Mouse (Mus musculus) CH12.LX (cell line): ENCODE measurements around the gene Them7. TPM values are rescaled to one million over a fixed set of nuclear protein-coding genes. Genes with fewer than 3 reads are reported as not detected.

ENCODE experiments used
- DNase-seq: peaks from one replicate; pipeline ENCODE4 v3.0.0-alpha.2; 2013; ENCODE audit errors: extremely low read depth
- H3K27ac ChIP-seq: 2 replicates; pipeline ENCODE4 v1.5.1; 2012; ENCODE audit warnings: low read depth, mild to moderate bottlenecking, control low read depth, moderate library complexity; ENCODE audit not compliant: insufficient read depth
- H3K27me3 ChIP-seq: replicated peaks from 2 replicates; pipeline ENCODE3; 2012; ENCODE audit warnings: inconsistent platforms
- H3K36me3 ChIP-seq, 2 experiments: replicated peaks in 1 of 2; 2 replicates each; pipeline versions ENCODE3 to v1.6.1; 2012; ENCODE audit warnings: inconsistent platforms in 1 of 2, low read length in 1 of 2, mild to moderate bottlenecking in 1 of 2, mixed read lengths in 1 of 2, moderate library complexity in 1 of 2; ENCODE audit not compliant: control insufficient read depth in 1 of 2, insufficient read depth in 1 of 2
- H3K4me1 ChIP-seq, 2 experiments: 2 replicates each; pipeline ENCODE4 v1.6.1; 2012; ENCODE audit warnings: inconsistent platforms in 1 of 2, moderate library complexity in 1 of 2; ENCODE audit not compliant: insufficient read depth in 2 of 2, control insufficient read depth in 1 of 2
- H3K4me2 ChIP-seq: 2 replicates; pipeline ENCODE4 v1.6.1; 2012; ENCODE audit warnings: low read depth, mild to moderate bottlenecking, control low read depth; ENCODE audit not compliant: poor library complexity, insufficient read depth, severe bottlenecking
- H3K4me3 ChIP-seq, 3 experiments: fragments of 150-350 bp in 1 of 3; sonication (generic) in 1 of 3; replicated peaks in 1 of 3; 2 replicates each; pipeline versions ENCODE3 to v1.5.1; 2011 to 2012; ENCODE audit warnings: low read depth in 2 of 3, low read length in 2 of 3, mild to moderate bottlenecking in 2 of 3, moderate library complexity in 2 of 3, control low read depth in 1 of 3, improper control_type of control experiment in 1 of 3, inconsistent platforms in 1 of 3, mixed read lengths in 1 of 3; ENCODE audit not compliant: poor library complexity in 1 of 3
- H3K79me2 ChIP-seq: replicated peaks from 2 replicates; pipeline ENCODE4 v1.6.1; 2012; ENCODE audit warnings: mild to moderate bottlenecking, moderate library complexity; ENCODE audit not compliant: control insufficient read depth, poor library complexity, insufficient read depth, severe bottlenecking; ENCODE audit errors: extremely low read depth
- H3K9ac ChIP-seq: 2 replicates; pipeline ENCODE4 v1.6.1; 2012; ENCODE audit warnings: low read depth, mild to moderate bottlenecking, control low read depth, moderate library complexity; ENCODE audit not compliant: insufficient read depth
- H3K9me3 ChIP-seq: replicated peaks from 2 replicates; pipeline ENCODE3; 2012; ENCODE audit warnings: low read length, inconsistent platforms, mixed read lengths
- BHLHE40 ChIP-seq: IDR thresholded peaks from 2 replicates; pipeline ENCODE4 v1.6.1; 2011; ENCODE audit warnings: mild to moderate bottlenecking, low read depth, low read length, improper control_type of control experiment
- E2F4 ChIP-seq: IDR thresholded peaks from 2 replicates; pipeline ENCODE4 v1.6.1; 2011; ENCODE audit warnings: low read depth, low read length, improper control_type of control experiment; ENCODE audit not compliant: insufficient replicate concordance
- ETS1 ChIP-seq: conservative IDR thresholded peaks from 2 replicates; pipeline ENCODE4 v1.6.1; 2012; ENCODE audit warnings: low read depth, mild to moderate bottlenecking, inconsistent platforms, low read length, improper control_type of control experiment, moderate library complexity
- HCFC1 ChIP-seq: IDR thresholded peaks from 2 replicates; pipeline ENCODE4 v1.6.1; 2012; ENCODE audit warnings: low read depth, mild to moderate bottlenecking, inconsistent platforms, low read length, improper control_type of control experiment
- JUND ChIP-seq: conservative IDR thresholded peaks from 2 replicates; pipeline ENCODE4 v1.6.1; 2011; ENCODE audit warnings: low read depth, low read length, improper control_type of control experiment
- MEF2A ChIP-seq: IDR thresholded peaks from 2 replicates; pipeline ENCODE4 v1.6.1; 2014; ENCODE audit warnings: low read depth, mild to moderate bottlenecking, inconsistent platforms, low read length, improper control_type of control experiment, borderline replicate concordance
- MXI1 ChIP-seq: IDR thresholded peaks from 2 replicates; pipeline ENCODE4 v1.6.1; 2011; ENCODE audit warnings: mild to moderate bottlenecking, low read depth, low read length, improper control_type of control experiment
- NELFE ChIP-seq: IDR thresholded peaks from 2 replicates; pipeline ENCODE4 v1.6.1; 2011; ENCODE audit warnings: low read depth, low read length, improper control_type of control experiment
- POLR2AphosphoS2 ChIP-seq: IDR thresholded peaks from 2 replicates; pipeline ENCODE4 v1.6.1; 2011; ENCODE audit warnings: low read depth, low read length, improper control_type of control experiment
- RAD21 ChIP-seq: IDR thresholded peaks from 2 replicates; pipeline ENCODE4 v1.6.1; 2011; ENCODE audit warnings: low read depth, mild to moderate bottlenecking, low read length, improper control_type of control experiment, moderate library complexity
- RCOR1 ChIP-seq: conservative IDR thresholded peaks from 2 replicates; pipeline ENCODE4 v1.6.1; 2012; ENCODE audit warnings: low read depth, mild to moderate bottlenecking, inconsistent platforms, low read length, improper control_type of control experiment
- SIN3A ChIP-seq: IDR thresholded peaks from 2 replicates; pipeline ENCODE4 v1.6.1; 2012; ENCODE audit warnings: low read length, improper control_type of control experiment, inconsistent platforms
- UBTF ChIP-seq: IDR thresholded peaks from 2 replicates; pipeline ENCODE4 v1.6.1; 2012; ENCODE audit warnings: low read depth, mild to moderate bottlenecking, inconsistent platforms, low read length, improper control_type of control experiment, moderate library complexity
- USF1 ChIP-seq: IDR thresholded peaks from 2 replicates; pipeline ENCODE4 v1.6.1; 2014; ENCODE audit warnings: low read depth, mild to moderate bottlenecking, inconsistent platforms, low read length, improper control_type of control experiment
- ZC3H11A ChIP-seq: IDR thresholded peaks from 2 replicates; pipeline ENCODE4 v1.6.1; 2012; ENCODE audit warnings: low read depth, mild to moderate bottlenecking, inconsistent platforms, low read length, improper control_type of control experiment
- ZKSCAN1 ChIP-seq: IDR thresholded peaks from 2 replicates; pipeline ENCODE4 v1.6.1; 2012; ENCODE audit warnings: low read depth, inconsistent platforms, low read length, improper control_type of control experiment, borderline replicate concordance
- ZMIZ1 ChIP-seq: IDR thresholded peaks from 2 replicates; pipeline ENCODE4 v1.6.1; 2012; ENCODE audit warnings: low read depth, mild to moderate bottlenecking, inconsistent platforms, low read length, improper control_type of control experiment
- dilution Hi-C: fragments of 300-500 bp; cut with MboI; formaldehyde crosslinking; loops from 2 replicates; pipeline ENCODE4 v1.14.3; 2020; ENCODE audit warnings: low sequenced_read_pairs; ENCODE audit not compliant: extremely low pct_unique_long_range_greater_than_20kb, extremely low pct_ligation_motif_present
- in situ Hi-C: fragments of 300-500 bp; cut with MboI; formaldehyde crosslinking; loops from 3 replicates; pipeline ENCODE4 v1.14.3; 2019; ENCODE audit warnings: low sequenced_read_pairs, low pct_ligation_motif_present, low pct_unique_long_range_greater_than_20kb, mixed read lengths
- polyA plus RNA-seq: library from polyadenylated mRNA; unstranded; fragments of >175 nt; gene quantifications from 2 replicates; pipeline ENCODE4 v1.2.1, GENCODE M21; 2012; ENCODE audit warnings: low read depth; ENCODE audit not compliant: insufficient read length
- total RNA-seq, 2 experiments: library from RNA; depleted of rRNA; stranded (reverse); fragments of 300-350 nt in 1 of 2; fragments of >200 nt in 1 of 2; gene quantifications; 2 replicates each; pipeline ENCODE4 v1.2.3; 2012 to 2014

Gene Them7
- total and polyA plus RNA-seq, 3 experiments = not detected

DNA sequence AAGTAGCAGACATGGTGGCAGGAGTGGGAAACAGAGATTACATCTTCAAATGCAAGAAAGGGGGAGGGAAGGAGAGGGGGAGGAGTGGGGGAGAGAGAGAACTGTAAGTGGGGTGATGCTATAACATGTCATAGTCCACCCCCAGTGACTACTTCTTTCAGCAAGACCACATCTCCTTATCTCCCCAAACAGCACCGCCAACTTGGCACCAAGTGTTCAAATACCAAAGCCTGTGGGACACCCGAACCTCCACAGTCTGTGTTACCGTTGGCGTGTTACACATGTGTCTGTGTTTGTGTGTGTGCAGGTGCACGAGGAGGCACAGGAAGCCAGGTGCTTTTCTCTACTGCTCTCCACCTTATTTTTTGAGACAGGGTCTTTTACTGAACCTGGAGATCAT, 4.9 kb upstream of the Them7 start:
- no peak overlapping the region for H3K9ac ChIP-seq
- H3K4me1 ChIP-seq = no peaks in the 10 kb centered on the region
- no peak overlapping the region for H3K4me3 ChIP-seq
- H3K36me3 ChIP-seq = no peaks in the 10 kb centered on the region
- H3K27me3 ChIP-seq = no peaks in the 10 kb centered on the region
- H3K9me3 ChIP-seq = no peaks in the 10 kb centered on the region
- DNase-seq = no peak
- dilution Hi-C loops = no loop called here
- no peak overlapping the region for H3K4me2 ChIP-seq
- TF ChIP-seq RCOR1 = no peak
- TF ChIP-seq ZKSCAN1 = no peak
- no peak for TF ChIP-seq ZC3H11A
- H3K27ac ChIP-seq = no peak overlapping the region
- in situ Hi-C loops = no loop called here
- H3K79me2 ChIP-seq = no peaks in the 10 kb centered on the region

DNA sequence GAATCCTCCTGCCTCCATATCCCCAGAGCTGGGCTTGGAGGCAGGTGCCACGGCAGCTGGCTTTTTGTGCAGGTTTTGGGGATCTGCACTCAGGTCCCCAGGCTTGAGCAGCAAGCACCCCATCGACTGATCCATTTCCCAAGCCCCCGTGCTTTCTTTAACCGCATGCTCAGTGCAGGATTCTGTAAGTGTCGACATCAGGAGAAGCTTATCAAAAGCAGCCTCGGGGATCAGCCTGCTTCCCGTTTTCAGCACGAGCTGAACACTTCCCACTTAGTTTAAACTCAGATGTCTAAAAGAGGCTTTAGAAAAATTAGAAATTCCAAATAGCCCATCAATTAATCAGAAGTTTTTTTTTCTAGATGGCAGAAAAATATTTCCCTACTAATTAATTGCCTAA, 4.5 kb upstream of the Them7 start:
- Histone ChIP-seq H3K9me3 (no peaks in the 10 kb centered on the region), H3K4me1 (no peaks in the 10 kb centered on the region), H3K27ac (no peak overlapping the region), H3K36me3 (no peaks in the 10 kb centered on the region), H3K4me2 (no peak overlapping the region), H3K27me3 (no peaks in the 10 kb centered on the region), H3K9ac (no peak overlapping the region), H3K4me3 (no peak overlapping the region), H3K79me2 (no peaks in the 10 kb centered on the region)
- TF ChIP-seq SIN3A = no peak
- TF ChIP-seq USF1 = no peak
- TF ChIP-seq ZC3H11A = no peak
- no peak for TF ChIP-seq BHLHE40
- no peak for TF ChIP-seq MEF2A
- TF ChIP-seq ETS1 = no peak
- TF ChIP-seq MXI1 = no peak
- no peak for TF ChIP-seq NELFE
- DNase-seq = no peak
- dilution Hi-C loops (no loop called here), in situ Hi-C loops (no loop called here)

- Histone ChIP-seq H3K9ac (no peak overlapping the region), H3K4me3 (no peak overlapping the region), H3K27me3 (no peaks in the 10 kb centered on the region), H3K27ac (no peak overlapping the region), H3K4me2 (no peak overlapping the region), H3K9me3 (no peaks in the 10 kb centered on the region), H3K4me1 (no peaks in the 10 kb centered on the region), H3K36me3 (no peaks in the 10 kb centered on the region), H3K79me2 (no peaks in the 10 kb centered on the region)
- in situ Hi-C loops (no loop called here), dilution Hi-C loops (no loop called here)
- no peak for DNase-seq
- TF ChIP-seq ETS1 (no peak), ZMIZ1 (no peak), JUND (no peak), RAD21 (no peak), POLR2AphosphoS2 (no peak), HCFC1 (no peak), E2F4 (no peak), NELFE (no peak), UBTF (no peak)
These were observed 3.3 kb upstream of the Them7 start for GRCm38 (mm10) chr2:105220738-105221303.
